Mouse (Mus musculus) layer of hippocampus, adult 2 months (tissue): ENCODE measurements around the gene Nmral1. TPM values are rescaled to one million over a fixed set of nuclear protein-coding genes. Genes with fewer than 3 reads are reported as not detected.
"Not testable (repeated sequence)": the region's sequence is repeated elsewhere in the genome, so short reads cannot be mapped to it uniquely, and the experiment has no call there.

Source experiments
- DNase-seq, 2 experiments: peaks; one replicate each; pipeline ENCODE4 v3.0.0; 2022; ENCODE audit warnings: low spot score in 2 of 2
- H3K27ac ChIP-seq: fragments of 200-600 bp; 2 replicates; pipeline ENCODE4 v1.8.1; 2022
- H3K4me3 ChIP-seq: fragments of 200-600 bp; 2 replicates; pipeline ENCODE4 v1.8.1; 2022; ENCODE audit warnings: mild to moderate bottlenecking
- CTCF ChIP-seq: fragments of 200-600 bp; conservative IDR thresholded peaks from 2 replicates; pipeline ENCODE4 v1.8.1; 2022; ENCODE audit warnings: antibody characterized with exemption, mild to moderate bottlenecking, moderate library complexity
- total RNA-seq, 2 experiments: library from RNA; stranded (reverse); gene quantifications; 2 replicates each; pipeline ENCODE4 v1.2.3; 2021

Nmral1 gene
- total RNA-seq, 2 experiments from 2014 or later = 16.8 to 17.4 TPM

DNA sequence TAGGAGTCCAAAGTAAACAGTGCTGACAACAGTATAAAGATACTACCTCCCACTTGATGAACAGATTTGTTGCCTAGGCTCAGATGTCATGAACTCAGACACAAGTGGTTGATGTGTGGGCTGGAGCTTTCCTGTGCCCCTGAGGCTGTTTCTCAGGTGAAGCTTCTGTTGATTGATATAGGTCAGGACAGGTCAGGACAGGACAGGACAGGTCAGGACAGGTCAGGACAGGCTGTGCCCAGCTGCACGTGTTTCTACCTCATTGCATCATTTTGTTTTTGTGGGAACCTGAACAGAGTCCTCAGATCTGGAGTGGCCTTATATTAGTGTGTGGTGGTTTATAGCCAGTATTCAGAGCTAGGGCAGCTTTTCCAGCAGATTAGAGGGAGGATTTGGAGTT lies 16.5 kb downstream of the Nmral1 start:
- Histone ChIP-seq H3K27ac (no peak overlapping the region), H3K4me3 (no peak overlapping the region)
- DNase-seq = no peak
- TF ChIP-seq CTCF = no peak

DNA sequence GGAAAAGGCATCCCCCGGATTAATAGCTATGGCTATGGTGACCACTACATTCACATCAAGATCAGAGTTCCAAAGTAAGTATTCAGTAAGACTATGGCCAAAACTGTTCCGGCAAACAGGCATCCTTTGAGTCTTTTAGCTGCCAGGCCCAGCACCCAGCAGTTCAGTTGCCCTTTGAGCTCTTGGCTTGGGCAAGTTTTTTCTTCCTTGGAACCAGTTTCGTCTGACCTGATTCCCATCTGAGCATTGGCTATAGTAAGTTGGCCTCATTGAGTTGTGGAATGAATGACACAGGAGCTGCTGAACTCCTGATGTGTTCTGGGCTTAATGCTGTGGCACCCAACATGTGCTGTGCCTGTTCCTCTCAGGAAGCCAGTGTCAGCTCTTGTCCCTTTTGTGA lies 17.9 kb downstream of the Nmral1 start:
- DNase-seq = no peak
- Histone ChIP-seq H3K4me3 (no peak overlapping the region), H3K27ac (no peak overlapping the region)
- TF ChIP-seq CTCF = no peak

DNA sequence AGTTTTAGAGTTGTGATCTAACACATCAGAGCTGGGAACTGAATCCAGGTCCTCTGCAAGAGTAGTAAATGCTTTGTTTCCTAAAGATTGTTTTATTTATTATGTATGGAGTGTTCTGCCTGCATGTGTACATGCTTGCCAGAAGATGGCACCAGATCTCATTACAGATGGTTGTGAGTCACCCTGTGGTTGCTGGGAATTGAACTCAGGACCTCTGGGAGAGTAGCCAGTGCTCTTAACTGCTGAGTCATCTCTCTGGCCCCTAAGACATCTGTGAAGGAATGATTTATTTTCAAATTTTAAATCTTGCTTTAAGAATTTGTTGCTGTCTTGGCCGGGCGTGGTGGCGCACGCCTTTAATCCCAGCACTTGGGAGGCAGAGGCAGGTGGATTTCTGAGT lies 29.8 kb downstream of the Nmral1 start:
- not testable (repeated sequence) for H3K27ac ChIP-seq, H3K4me3 ChIP-seq, DNase-seq
- TF ChIP-seq CTCF = peak; percentile 55

DNA sequence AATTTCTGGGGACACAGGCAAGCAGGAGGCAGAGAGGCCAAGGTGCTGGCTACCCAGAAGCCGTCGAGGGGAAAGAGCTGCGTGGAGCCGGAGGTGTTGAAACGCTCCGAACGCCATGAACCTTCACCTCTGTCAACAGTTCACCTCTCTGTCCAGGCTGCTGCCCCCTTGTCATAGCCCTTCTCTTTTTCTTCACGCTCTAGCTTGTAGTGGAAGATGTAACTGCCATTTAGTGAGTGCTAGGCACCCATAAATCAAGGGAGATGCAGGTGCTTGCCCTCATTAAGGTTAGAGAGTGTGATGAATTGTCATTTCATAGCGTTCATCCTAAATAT lies 34.7 kb downstream of the Nmral1 start:
- peak overlapping the region; percentile 99 for H3K27ac ChIP-seq
- no peak for DNase-seq
- peak overlapping the region; percentile 99 for H3K4me3 ChIP-seq
- no peak for TF ChIP-seq CTCF

DNA sequence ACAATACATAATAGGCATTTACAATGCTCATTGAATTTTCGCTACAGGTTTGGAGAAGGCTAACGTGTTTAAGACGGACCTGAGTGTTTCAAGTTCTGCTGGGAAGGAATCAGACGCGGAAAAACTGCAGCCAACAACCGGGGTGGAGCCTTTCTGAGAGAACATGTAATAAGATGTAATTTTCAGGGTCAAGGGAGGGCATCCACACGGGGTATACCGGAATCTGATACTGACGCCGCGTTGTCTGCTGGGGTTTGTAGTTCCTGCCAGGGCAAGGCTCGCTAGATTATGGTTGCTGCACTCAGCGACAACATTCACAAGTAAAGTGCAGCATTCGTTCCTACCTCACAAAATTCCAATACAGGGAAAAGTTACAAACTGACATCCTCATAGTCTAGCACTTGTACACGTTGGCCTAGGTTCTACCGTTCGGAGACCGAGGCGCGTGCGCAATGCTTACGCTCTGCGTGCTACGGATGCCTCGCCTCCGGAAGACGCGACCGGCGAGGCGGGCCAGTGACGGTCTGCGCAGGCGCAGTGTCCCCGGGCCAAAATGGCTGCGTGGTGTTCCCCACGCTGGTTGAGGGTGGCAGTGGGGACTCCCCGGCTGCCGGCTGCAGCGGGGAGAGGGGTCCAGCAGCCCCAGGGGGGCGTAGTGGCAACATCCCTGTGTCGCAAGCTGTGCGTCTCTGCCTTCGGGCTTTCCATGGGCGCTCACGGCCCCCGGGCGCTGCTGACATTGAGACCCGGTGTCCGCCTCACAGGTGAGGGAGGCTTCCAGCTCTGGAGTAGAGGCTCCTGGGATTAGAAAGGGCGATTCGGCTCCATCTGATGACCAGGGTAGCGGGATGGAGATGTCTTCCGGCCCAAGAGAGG lies 35.3 kb downstream of the Nmral1 start:
- DNase-seq = peak; percentile 93 to 98
- Histone ChIP-seq H3K27ac (peak overlapping the region; percentile 99), H3K4me3 (peak overlapping the region; percentile 99)
- TF ChIP-seq CTCF = no peak

DNA sequence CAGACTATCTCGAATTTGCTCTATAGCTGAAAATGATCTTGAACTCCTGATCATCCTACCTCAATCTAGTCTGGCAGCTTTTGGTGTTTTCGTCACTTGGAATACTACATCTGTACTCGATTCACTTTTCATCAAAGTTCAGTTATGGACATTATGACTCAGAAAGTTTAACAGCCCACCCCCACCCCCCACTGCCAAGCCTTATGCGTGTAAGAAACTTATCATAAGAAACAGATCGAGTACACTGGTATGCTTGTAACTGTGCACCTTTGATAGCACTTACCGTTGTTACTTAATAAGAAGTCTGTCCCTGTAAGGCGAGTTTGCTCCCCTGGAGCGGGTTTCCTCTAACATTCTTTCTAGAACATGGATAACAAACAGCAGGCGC lies 36.0 kb downstream of the Nmral1 start:
- peak overlapping the region; percentile 99 for H3K27ac ChIP-seq
- H3K4me3 ChIP-seq = peak overlapping the region; percentile 99
- DNase-seq = no peak
- no peak for TF ChIP-seq CTCF

DNA sequence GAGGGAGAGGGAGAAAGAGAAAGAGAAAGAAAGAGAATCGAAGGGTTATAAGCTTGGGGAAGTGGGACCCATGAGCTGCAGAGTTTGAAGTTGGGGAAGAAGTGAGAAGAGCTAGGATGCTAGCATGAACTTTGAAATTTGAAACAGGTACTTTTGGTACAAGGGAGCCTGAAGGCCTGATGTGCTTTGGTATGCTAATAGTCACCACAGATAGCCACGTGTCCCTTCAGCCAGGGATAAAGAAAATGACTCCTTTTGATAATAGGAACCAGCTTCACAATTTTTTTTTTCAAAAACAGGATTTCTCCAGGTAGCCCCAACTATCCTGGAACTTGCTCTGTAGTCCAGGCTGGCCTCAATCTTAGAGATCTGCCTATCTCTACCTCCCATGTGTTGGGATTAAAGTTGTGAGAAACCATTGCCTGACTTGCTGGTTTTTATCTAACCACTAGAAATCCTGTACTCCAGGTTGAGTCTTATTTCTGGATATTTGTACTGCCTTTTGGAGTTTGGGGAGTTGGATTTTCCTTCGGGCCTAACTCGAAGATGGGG lies 36.5 kb downstream of the Nmral1 start:
- H3K27ac ChIP-seq = peak overlapping the region; percentile 99
- no peak for TF ChIP-seq CTCF
- no peak for DNase-seq
- H3K4me3 ChIP-seq = peak overlapping the region; percentile 99; the same call in 1 of the 2 replicates

DNA sequence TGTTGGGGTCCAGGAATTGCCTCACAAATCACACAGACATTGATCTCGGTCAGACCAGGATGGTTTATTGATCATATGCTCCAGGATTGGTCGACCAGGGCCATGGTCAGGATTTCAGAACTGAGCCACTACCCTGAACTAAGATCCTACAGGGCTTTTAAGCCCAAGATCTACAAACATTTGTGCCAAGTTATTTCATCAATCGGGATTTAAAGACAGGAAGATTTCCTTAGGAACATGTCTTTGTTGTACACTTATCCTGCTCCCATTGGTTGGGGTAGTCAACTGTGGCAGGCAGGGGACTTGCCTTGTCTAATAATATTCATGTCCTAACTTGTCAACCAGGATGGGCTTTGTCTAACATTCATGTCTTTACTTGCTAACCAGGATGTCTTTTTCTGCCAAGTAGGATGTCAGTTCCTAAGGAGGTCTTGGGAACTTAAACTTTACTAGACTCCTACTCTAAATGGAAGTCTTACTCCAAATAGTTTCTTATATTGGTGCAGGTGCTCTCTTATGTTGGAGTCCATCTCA lies 38.2 kb downstream of the Nmral1 start:
- H3K27ac ChIP-seq, DNase-seq: not testable (repeated sequence)

DNA sequence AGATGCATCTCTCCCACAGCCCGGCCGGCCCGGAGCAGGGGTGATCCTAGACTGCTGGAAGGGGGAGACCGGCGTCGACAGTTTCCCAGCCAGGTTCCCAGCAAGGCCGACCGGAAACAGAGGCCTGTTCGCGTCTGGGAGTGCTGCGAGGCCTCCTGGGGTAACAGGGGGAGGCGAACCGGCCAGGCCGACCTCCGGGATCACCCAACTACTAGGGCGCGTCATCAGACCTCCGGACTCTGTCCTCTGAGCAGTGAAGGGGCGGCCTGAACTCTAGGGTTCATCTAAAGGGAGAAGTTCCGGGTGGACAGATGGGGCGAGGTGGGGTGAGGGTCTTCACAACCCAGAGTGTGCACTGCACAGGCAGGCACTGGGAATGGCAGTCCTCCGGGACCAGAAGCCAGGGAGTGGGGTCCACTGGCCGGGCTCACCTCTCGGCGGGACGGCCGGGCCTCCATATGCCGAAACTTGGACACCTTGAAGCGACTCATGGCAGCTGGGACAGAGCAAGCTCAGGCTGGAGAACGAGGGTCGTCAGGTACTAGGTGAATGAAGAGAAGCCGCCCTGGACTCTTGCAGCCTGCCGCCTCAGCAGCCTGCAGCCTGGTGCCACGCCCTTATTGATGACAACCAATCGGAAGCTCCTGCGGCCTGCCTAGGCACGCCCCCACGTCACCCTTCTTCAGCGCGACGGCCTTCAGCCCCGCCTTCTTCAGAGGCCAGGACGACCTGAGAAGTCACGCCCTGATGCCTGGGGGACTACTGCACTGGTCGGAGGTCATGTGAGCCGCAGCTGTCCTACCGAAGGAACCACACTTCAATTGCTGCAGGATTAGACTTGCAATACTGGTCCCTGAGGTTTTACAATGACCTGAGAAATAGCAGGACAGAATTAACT lies 39.8 kb downstream of the Nmral1 start, which contains the start of gene Coro7:
TSS of gene Coro7 (minus strand) at position 657 of the 898 bp plus-strand sequence.
- TF ChIP-seq CTCF = no peak
- Histone ChIP-seq H3K27ac (peak within 1 kb of the TSS; percentile 67), H3K4me3 (peak within 1 kb of the TSS; percentile 91)
- DNase-seq = peak; percentile 83 to 91

More for the DNA sequence above, 38.2 kb downstream of the Nmral1 start:
- not testable (repeated sequence) for H3K4me3 ChIP-seq

DNA sequence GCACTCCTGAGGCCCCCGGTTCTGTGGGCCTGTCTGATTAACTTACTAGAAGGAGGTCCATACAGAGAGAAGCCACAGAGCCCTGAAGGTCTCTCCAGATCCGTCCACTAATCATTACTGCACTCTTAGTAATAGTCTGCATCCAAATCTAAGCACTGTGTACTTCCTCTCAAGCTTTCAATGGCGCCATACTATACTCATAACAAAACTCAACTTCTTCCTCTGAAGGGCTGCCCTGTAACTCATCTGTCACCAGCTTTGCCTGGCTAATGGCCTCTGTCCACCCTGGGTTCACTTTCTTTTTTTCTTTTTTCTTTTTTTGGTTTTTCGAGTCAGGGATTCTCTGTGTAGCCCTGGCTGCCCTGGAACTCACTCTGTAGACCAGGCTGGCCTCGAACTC lies 41.1 kb downstream of the Nmral1 start:
- TF ChIP-seq CTCF = no peak
- Histone ChIP-seq H3K4me3 (no peak overlapping the region; the same call in 1 of the 2 replicates), H3K27ac (no peak overlapping the region)
- no peak for DNase-seq

DNA sequence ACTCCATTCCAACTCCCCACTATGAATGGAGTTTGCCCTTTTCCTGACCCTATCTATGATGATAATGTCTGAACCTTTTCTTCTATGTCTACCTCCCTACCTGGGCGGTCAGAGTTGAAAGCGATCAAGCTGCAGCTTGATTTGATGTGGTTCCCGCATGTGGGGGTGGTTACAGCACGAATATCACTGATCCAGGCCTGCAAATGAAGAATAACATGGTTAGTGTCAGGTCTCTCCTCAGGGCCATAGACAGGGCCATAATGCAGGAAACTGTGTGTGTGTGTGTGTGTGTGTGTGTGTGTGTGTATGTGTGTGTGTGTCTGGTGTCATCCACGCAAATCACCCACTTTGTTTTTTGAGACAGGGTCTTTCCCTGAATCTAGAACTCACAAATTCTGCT lies 42.3 kb downstream of the Nmral1 start:
- no peak overlapping the region for H3K4me3 ChIP-seq
- no peak overlapping the region for H3K27ac ChIP-seq
- TF ChIP-seq CTCF = no peak
- DNase-seq = no peak

DNA sequence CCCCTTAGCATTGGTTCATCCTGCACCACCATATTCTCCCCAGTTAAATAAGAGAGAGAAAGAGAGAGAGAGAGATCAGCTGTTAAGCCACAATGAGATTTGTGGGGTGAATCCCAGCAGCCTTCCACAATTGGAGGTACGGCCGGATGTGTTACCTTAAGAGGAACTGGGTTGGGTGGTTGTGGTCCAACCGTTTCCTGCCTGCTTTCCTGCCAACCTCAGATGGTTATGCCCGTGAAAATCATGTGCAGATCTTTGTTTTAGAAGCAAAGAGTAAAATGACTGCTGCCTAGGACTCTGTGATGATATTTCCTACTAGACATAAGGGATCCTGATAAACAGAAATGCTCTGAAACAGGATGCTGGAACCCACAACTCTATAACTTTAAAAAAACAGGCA lies 45.1 kb downstream of the Nmral1 start:
- DNase-seq = no peak
- Histone ChIP-seq H3K27ac (no peak overlapping the region), H3K4me3 (no peak overlapping the region)
- TF ChIP-seq CTCF = no peak

DNA sequence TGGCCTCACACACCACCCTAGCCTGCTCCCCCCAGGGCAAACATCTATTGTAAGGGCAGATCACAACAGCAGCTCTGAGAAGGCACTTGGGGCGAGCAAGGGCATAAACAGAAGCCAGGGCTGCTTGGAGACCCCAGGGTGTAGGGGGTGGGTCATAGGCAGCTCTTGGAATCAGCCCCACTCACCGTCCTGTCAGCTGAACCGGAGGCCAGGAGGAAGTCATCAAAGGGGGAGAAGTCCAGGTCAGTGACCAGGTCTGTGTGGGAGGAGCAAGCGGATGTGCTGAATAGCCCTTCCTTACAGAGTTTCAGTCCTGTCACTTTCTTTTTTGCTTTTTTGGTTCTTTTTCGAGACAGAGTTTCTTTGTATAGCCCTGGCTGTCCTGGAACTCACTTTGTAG lies 48.8 kb downstream of the Nmral1 start:
- TF ChIP-seq CTCF = no peak
- H3K27ac ChIP-seq = no peak overlapping the region
- DNase-seq = no peak
- no peak overlapping the region for H3K4me3 ChIP-seq
